Mouse (Mus musculus): ENCODE measurements around the gene Slc16a5.
"Not testable (repeated sequence)": the region's sequence is repeated elsewhere in the genome, so short reads cannot be mapped to it uniquely, and the experiment has no call there.

Gene Slc16a5

GRCm38 (mm10) chr11:115448998-115449397 is 13.3 kb upstream of the Slc16a5 start:
- DNase-seq = no peak

DNA sequence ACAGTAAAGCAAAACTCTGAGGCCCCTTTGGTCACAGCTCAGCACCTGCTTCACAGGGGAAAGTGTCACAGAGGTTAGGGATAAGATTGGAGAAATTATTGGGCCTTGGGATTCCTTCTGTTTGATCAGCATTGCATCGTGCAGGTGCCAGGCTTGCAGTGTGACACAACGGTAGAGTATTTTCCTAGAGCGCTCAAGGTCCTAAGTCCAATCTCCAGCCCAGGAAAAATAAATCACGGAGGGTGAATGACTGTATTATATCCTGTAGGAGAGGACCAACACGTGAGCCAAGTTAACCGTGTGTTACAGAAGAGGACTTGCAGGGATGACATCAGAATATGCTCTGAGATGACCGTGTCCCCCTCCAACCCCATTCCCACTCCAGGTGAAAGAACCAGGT is 12.1 kb upstream of the Slc16a5 start:
- no peak for DNase-seq

GRCm38 (mm10) chr11:115451781-115452241 is 10.5 kb upstream of the Slc16a5 start:
- DNase-seq = no peak

DNA sequence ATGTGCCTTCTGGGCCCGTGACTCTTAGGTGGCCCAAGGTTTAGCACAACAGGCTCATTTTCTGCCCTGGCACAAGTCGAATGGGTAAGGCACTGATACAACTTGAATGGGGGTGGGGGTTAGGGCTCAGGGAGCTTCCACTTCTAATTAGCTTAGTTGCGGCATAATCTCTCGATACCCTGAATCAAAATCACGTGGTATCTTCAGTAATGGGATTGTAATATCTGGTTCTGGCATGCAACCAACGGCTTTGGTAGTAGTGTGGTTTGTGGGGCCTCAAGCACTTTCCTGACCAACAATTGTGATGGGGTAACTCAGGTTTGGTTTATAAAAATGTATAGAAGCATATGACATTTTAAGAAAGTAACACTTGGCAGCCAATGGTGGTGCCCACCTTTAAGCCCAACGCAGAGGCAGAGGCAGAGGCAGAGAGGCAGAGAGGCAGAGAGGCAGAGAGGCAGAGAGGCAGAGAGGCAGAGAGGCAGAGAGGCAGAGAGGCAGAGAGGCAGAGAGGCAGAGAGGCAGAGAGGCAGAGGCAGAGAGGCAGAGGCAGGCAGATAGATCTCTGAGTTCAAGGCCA is 9.9 kb upstream of the Slc16a5 start:
- peak; percentile 79 for DNase-seq

DNA sequence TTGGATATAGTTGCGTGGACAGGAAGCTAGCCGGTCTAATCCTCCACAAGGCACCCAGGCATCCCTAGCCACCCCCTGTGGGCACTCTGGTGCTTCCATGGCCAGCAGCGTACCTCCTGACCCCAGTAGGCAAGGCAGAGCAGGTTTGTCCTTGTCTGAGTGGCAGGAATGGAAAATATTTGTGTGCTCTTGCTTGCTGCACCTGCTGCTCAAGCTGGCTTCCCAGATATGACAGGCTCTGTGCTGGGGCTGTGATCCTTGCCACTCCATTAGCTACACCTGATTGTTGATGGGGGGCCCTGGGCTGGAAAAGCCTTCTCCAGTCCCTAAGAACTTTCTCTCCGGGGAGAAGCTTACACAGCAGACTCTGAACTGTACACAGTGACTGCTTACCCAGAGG is 9.0 kb upstream of the Slc16a5 start:
- no peak for DNase-seq

- not testable (repeated sequence) for DNase-seq
Measured at GRCm38 (mm10) chr11:115454822-115455221, 7.5 kb upstream of the Slc16a5 start.

DNA sequence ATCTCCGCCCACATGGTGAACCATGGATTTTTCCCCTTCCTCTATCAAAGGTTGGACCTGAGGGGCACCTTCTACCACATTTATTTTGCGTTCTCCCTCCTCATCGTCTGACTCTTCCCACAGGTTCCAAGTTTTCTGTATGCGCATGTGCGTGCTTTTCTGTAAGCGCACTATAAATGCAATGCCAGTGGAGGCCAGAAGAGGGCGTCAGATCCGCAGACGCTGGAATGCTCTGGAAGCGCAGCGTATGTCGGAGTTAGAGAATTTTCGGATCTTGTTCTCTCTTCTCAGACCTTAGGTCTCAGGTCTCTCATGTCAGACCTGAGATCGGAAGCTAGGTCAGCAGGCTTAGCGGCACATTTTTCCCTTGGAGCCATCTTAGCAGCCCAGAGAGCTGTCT is 6.7 kb upstream of the Slc16a5 start:
- no peak for DNase-seq

DNA sequence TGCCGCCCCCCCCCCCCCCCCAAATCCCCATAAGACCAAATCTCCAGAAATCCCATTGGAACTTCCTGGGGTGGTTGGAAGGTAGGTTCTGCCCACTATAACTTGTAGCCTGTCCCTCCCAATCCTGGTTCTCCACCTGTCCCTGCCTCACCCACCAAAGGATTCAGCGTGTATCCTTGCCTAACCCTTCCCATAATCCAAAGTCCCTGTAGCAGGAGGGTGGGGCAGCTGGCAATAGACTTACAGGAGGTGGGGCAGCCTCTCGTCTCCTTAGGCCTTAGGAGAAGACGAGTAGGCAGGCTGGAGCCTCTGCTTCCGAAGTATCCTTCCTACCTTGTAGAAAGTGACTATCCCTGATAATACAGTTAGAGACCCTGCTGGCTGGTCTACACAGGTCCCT is 6.1 kb upstream of the Slc16a5 start:
- DNase-seq = peak; percentile 24

GRCm38 (mm10) chr11:115457405-115457804 is 4.9 kb upstream of the Slc16a5 start:
- DNase-seq = no peak

- no peak for DNase-seq
Measured at GRCm38 (mm10) chr11:115460976-115461375, 1.3 kb upstream of the Slc16a5 start.

- no peak for DNase-seq
Measured at GRCm38 (mm10) chr11:115461846-115462242, 430 bp upstream of the Slc16a5 start.

- DNase-seq = no peak
Measured at GRCm38 (mm10) chr11:115463397-115463796, 1.1 kb downstream of the Slc16a5 start.

- no peak for DNase-seq
Measured at GRCm38 (mm10) chr11:115464851-115465250, 2.6 kb downstream of the Slc16a5 start.

DNA sequence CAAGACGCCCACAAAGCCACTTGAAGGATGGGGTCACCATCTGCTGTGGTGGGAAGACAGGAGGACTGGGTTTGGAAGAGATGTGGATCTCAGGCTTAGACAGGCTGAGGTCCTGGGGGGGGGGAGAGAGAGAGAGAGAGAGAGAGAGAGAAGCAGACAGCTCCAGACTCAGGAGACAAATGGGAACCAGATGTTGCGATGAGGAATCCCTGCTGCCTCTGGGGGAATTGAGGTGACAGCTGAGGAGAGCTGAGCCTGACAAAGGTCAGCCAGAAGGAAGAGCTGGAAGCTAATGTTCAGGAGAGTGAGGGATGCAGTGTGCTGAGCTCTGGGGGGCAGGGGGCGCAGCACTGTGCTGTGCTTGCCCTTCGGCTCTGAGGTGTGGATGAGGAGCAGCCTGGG is 4.9 kb downstream of the Slc16a5 start:
- DNase-seq = peak; percentile 52

DNA sequence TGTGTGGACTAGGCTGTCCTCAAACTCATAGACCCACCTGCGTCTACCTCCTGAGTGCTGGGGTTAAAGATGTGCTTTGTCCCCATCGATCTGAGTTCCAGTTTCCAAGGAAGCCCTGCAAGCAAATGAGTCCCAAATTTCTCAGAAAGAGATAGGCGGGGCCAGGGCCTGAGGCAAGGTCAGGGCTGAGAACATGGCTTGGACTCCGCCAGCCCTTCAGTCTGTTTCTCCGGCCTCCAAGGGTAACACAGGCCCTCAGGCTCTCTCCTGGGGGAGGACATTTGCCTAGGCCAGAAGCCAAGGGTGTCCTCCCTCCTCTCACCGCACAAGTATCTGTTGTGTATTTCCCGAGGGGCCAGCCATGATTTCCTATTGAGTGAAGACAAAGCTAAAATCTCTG is 9.9 kb downstream of the Slc16a5 start:
- no peak for DNase-seq

- DNase-seq = peak; percentile 95
Measured at GRCm38 (mm10) chr11:115473626-115474275, 11.5 kb downstream of the Slc16a5 start.

DNA sequence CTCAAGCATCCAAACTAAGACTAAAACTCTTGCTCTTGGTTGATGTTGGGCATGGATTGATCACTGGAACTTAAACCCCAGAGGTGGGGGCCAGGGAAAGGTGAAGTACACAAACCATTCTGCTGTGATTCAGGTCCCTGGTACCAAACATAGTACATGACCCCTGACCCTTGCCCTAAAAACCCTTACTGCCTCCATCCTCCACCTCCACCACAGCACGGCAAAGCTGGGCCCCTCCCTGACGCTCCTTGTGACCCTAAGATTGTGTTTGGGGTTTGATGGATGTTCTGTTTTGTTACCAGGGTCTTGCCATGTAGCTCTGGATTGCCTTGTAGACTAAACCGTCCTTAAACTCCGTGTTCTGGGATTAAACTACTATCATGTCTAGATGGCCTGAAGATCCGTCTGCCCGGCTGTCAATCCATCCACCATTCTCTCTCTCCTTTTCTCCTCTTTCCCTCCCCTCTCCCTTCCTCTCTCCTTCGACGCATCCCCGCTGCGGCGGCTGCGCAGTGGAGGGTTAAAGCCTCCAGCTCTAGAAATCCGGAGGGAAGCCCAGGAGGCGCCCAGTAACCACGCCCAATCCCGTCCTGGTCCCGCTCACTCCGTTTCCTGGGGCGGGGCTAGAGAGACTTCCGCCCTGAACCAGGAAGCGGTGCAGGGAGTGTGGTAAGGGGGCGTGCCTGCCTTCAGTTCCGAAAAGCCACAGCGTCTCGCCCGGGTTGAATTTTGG is 12.9 kb downstream of the Slc16a5 start, which contains the start of gene Armc7:
TSS of gene Armc7 (plus strand) at position 643 of the 733 bp plus-strand sequence.
- peak; percentile 97 for DNase-seq

DNA sequence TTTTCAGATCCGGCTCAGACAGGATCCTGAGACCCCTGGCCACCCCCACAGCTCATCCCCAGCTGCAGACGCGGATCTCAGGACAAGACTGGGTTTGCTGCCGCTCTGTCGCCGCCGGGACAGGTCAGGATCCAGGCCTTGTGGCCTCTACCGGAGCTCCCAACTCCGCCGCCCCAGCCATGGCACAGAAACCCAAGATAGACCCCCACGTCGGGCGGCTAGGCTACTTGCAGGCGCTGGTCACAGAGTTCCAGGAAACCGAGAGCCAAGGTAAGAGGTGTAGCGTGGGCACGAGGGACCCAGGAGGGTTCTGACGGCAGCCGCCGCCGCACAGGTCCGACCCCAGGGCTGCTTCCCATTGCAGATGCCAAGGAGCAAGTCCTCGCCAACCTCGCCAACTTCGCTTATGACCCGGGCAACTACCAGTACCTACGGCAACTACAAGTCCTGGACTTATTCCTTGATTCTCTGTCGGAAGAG is 13.5 kb downstream of the Slc16a5 start:
- DNase-seq = no peak

DNA sequence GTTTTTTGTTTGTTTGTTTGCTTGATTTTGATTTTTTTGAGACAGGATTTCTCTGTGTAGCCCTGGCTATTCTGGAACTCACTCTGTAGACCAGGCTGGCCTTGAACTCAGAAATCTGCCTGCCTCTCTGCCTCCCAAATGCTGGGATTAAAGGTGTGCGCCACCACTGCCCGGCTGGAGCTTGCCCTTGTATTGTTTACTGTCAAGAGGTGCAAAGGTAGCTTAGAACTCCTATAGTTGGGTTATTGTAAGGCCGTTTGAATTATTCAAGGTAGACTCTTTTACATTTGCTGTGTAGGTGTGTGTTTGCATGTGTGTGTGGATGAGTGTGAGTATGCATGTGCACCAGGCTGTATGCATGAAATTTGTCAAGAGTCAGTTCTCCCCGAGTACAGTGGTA is 14.4 kb downstream of the Slc16a5 start:
- not testable (repeated sequence) for DNase-seq

- not testable (repeated sequence) for DNase-seq
Measured at GRCm38 (mm10) chr11:115477388-115477787, 15.1 kb downstream of the Slc16a5 start.

GRCm38 (mm10) chr11:115478296-115478938 is 16.1 kb downstream of the Slc16a5 start:
- DNase-seq = no peak

- DNase-seq = no peak
Measured at GRCm38 (mm10) chr11:115481553-115482259, 19.4 kb downstream of the Slc16a5 start.

DNA sequence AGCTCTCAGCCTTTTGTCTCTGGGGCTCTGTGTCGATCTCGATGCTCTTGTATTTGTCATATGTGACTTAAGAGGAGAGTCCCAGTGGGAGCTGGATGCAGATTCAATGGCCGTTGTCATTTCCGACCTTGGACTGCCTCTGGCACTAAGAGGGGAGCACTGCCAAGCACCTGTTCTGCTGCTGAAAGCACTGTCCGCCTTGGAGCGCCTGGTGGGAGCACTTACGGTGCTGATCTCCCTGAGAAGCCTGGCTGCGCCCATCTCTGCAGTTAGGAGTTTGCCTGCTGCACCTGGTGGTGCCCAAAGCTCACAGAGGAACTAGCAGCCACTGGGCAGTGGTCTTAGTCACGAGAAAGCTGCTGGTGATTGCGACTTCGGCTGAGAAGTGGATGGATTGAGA is 21.0 kb downstream of the Slc16a5 start:
- no peak for DNase-seq

Measured in retina, postnatal 1 day (tissue).